Mouse (Mus musculus) hindbrain, postnatal 0 days (tissue): ENCODE data around the gene Arpc2. TPM values are rescaled to one million over a fixed set of nuclear protein-coding genes. Genes with fewer than 3 reads are reported as not detected.
"Not testable (repeated sequence)": the region's sequence is repeated elsewhere in the genome, so short reads cannot be mapped to it uniquely, and the experiment has no call there.

Source experiments
- ATAC-seq: fragments of 200-750 bp; cut with Nextera tagmentation; 2 replicates; pipeline ENCODE4 v1.8.0; 2017; ENCODE audit warnings: mild to moderate bottlenecking, moderate TSS enrichment, moderate library complexity
- DNase-seq: peaks from one replicate; pipeline ENCODE4 v3.0.0-alpha.2; 2015; ENCODE audit warnings: low spot score
- H3K27ac ChIP-seq: fragments of 300-500 bp; sonication (generic); 2 replicates; pipeline ENCODE4 v1.5.1; 2014; ENCODE audit warnings: mild to moderate bottlenecking
- H3K27me3 ChIP-seq: fragments of 300-500 bp; sonication (generic); 2 replicates; pipeline ENCODE4 v1.6.1; 2014; ENCODE audit warnings: low read length, mixed read lengths; ENCODE audit not compliant: insufficient read depth
- H3K36me3 ChIP-seq: fragments of 300-500 bp; sonication (generic); 2 replicates; pipeline ENCODE4 v1.6.1; 2014; ENCODE audit warnings: low read length, mixed read lengths; ENCODE audit not compliant: insufficient read depth
- H3K4me1 ChIP-seq: fragments of 300-500 bp; sonication (generic); 2 replicates; pipeline ENCODE4 v1.6.1; 2014; ENCODE audit warnings: antibody characterized with exemption, low read length, mixed read lengths; ENCODE audit not compliant: insufficient read depth
- H3K4me2 ChIP-seq: fragments of 300-500 bp; sonication (generic); 2 replicates; pipeline ENCODE4 v1.6.1; 2014; ENCODE audit warnings: low read depth, mild to moderate bottlenecking, low read length, moderate library complexity, mixed read lengths
- H3K4me3 ChIP-seq: fragments of 300-500 bp; sonication (generic); 2 replicates; pipeline ENCODE4 v1.5.1; 2014; ENCODE audit warnings: low read length
- H3K9ac ChIP-seq: fragments of 300-500 bp; sonication (generic); replicated peaks from 2 replicates; pipeline ENCODE4 v1.6.1; 2014; ENCODE audit warnings: mild to moderate bottlenecking, low read length, moderate library complexity, mixed read lengths
- H3K9me3 ChIP-seq: fragments of 300-500 bp; sonication (generic); 2 replicates; pipeline ENCODE4 v1.6.1; 2016; ENCODE audit warnings: low read length, mixed read lengths
- CTCF ChIP-seq: IDR thresholded peaks from 2 replicates; pipeline ENCODE4 v1.5.1; 2016; ENCODE audit warnings: antibody characterized with exemption, control low read depth, low read depth
- WGBS: fragments of 180-500 bp; shearing (Covaris S2); extraction: QIAGEN DNeasy Blood & Tissue Kit; methylation state at CpG from one replicate; pipeline ENCODE4 v1.1.7; 2014; 5-methylcytosine and 5-hydroxymethylcytosine counted together
- polyA plus RNA-seq: library from polyadenylated mRNA; unstranded; fragments of >200 nt; fragmentation: Nextera tagmentation; extraction: Ambion mirVana; gene quantifications from 2 replicates; pipeline ENCODE4 v1.2.1, GENCODE M21; 2015
- total RNA-seq: library from RNA; depleted of rRNA; stranded (reverse); fragments of >200 nt; gene quantifications from 2 replicates; pipeline ENCODE4 v1.2.3, GENCODE M21; 2014

The Arpc2 gene
- total and polyA plus RNA-seq, 2 experiments from 2014 or later = 131 to 417 TPM

GRCm38 (mm10) chr1:74286869-74287607, 51.2 kb downstream of the Arpc2 start:
- TF ChIP-seq CTCF = peak; percentile 61
- peak; percentile 23 for DNase-seq
- H3K9me3 ChIP-seq, H3K4me3 ChIP-seq, ATAC-seq, H3K27me3 ChIP-seq, H3K4me2 ChIP-seq, H3K9ac ChIP-seq, H3K27ac ChIP-seq: not testable (repeated sequence)
- Histone ChIP-seq H3K4me1 (peaks cover 16% of the 10 kb centered on the region; the same call in 1 of the 2 replicates), H3K36me3 (peaks cover 13% of the 10 kb centered on the region)
- WGBS = 56% methylated on average over 15 of the region's 17 CpGs

- Histone ChIP-seq H3K4me1 (peaks cover 8% of the 10 kb centered on the region; the same call in 1 of the 2 replicates), H3K9me3 (no peaks in the 10 kb centered on the region), H3K4me3 (no peak overlapping the region), H3K27ac (no peak overlapping the region), H3K27me3 (no peaks in the 10 kb centered on the region), H3K4me2 (no peak overlapping the region), H3K36me3 (peaks cover 7% of the 10 kb centered on the region), H3K9ac (no peak overlapping the region)
- DNase-seq (no peak), ATAC-seq (no peak)
- WGBS = 58% methylated on average over 4 of the region's 4 CpGs
- no peak for TF ChIP-seq CTCF
These were observed 52.4 kb downstream of the Arpc2 start for GRCm38 (mm10) chr1:74288327-74288726.

- Histone ChIP-seq H3K4me3 (no peak overlapping the region), H3K4me1 (peaks cover 5% of the 10 kb centered on the region; the same call in 1 of the 2 replicates), H3K4me2 (no peak overlapping the region), H3K9ac (no peak overlapping the region), H3K27me3 (no peaks in the 10 kb centered on the region), H3K9me3 (no peaks in the 10 kb centered on the region), H3K27ac (no peak overlapping the region), H3K36me3 (peaks cover 7% of the 10 kb centered on the region)
- WGBS = 91% methylated on average over 9 of the region's 9 CpGs
- ATAC-seq (no peak), DNase-seq (no peak)
- TF ChIP-seq CTCF = no peak
These were observed 53.4 kb downstream of the Arpc2 start for GRCm38 (mm10) chr1:74289248-74289647.

GRCm38 (mm10) chr1:74289740-74290139, 53.9 kb downstream of the Arpc2 start:
- no peak overlapping the region for H3K4me2 ChIP-seq
- no peak for TF ChIP-seq CTCF
- ATAC-seq (no peak), DNase-seq (no peak)
- H3K27ac ChIP-seq = no peak overlapping the region
- H3K4me3 ChIP-seq = no peak overlapping the region
- WGBS = 45% methylated on average over 2 of the region's 2 CpGs
- no peak overlapping the region for H3K9ac ChIP-seq
- H3K9me3 ChIP-seq = no peaks in the 10 kb centered on the region
- H3K4me1 ChIP-seq = peaks cover 7% of the 10 kb centered on the region
- no peaks in the 10 kb centered on the region for H3K27me3 ChIP-seq
- peaks cover 7% of the 10 kb centered on the region for H3K36me3 ChIP-seq

- peak; percentile 55 for DNase-seq
- no peak for TF ChIP-seq CTCF
- H3K27me3 ChIP-seq = no peaks in the 10 kb centered on the region
- H3K9ac ChIP-seq = no peak overlapping the region
- no peaks in the 10 kb centered on the region for H3K9me3 ChIP-seq
- 73% methylated on average over 5 of the region's 5 CpGs for WGBS
- H3K27ac ChIP-seq = no peak overlapping the region
- peaks cover 7% of the 10 kb centered on the region for H3K36me3 ChIP-seq
- ATAC-seq = no peak
- no peak overlapping the region for H3K4me3 ChIP-seq
- peaks cover 11% of the 10 kb centered on the region for H3K4me1 ChIP-seq
- H3K4me2 ChIP-seq = no peak overlapping the region
These were observed 54.3 kb downstream of the Arpc2 start for GRCm38 (mm10) chr1:74290141-74290540.

DNA sequence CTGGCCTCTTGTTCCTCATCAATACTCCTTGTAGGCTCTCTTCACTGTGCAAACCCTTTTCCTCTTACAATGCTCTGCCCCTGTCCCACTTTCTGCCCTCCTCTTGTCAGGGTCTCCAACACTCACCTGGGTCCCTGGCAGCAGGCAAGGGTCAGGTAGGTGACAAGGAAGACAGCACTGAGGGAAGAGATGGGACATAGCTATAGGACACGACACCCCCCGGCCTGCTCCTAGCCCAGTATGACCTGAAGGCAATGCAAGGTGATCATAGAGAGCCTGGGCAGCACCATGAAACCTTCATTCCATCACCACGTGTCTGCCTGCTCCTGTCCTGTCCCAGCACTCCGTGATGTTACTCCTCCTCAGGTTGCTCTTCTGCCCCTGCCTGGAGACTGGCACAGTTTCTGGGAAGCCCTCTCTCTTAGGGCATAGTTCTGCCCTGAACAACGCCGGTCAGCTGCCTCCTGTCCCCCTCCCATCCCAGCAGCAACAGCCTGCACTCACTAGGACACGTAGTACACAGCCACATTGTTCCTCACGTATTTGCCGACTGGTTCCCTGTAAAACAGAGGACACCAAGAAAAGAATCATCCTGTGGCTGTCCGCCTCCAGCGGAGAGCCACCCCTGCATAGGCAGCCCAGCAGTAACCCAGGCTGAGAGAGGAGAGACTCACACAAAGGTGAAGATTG, 56.6 kb downstream of the Arpc2 start:
- peaks cover 7% of the 10 kb centered on the region for H3K36me3 ChIP-seq
- DNase-seq = no peak
- WGBS = 79% methylated on average over 11 of the region's 11 CpGs
- no peak overlapping the region for H3K4me3 ChIP-seq
- ATAC-seq = no peak
- H3K9me3 ChIP-seq = no peaks in the 10 kb centered on the region
- no peak overlapping the region for H3K4me2 ChIP-seq
- peaks cover 28% of the 10 kb centered on the region for H3K4me1 ChIP-seq
- no peak overlapping the region for H3K27ac ChIP-seq
- TF ChIP-seq CTCF = no peak
- H3K9ac ChIP-seq = 0 out of 2 replicates have a peak overlapping the region, but pooled peaks have one; percentile 9
- no peaks in the 10 kb centered on the region for H3K27me3 ChIP-seq
